Mouse (Mus musculus): ENCODE measurements around the gene Lamb1. TPM values are rescaled to one million over a fixed set of nuclear protein-coding genes. Genes with fewer than 3 reads are reported as not detected.

The Lamb1 gene
- total RNA-seq, 1 experiment from 2014 or later, result 133 TPM

Other genes with a start within 250 kb of the Lamb1 start
- 0.38 and 0.52 TPM in 2 replicates for gene Fam110c, start 191.4 kb upstream of the Lamb1 start, total RNA-seq (2021)
- not detected in 2 replicates for gene Gm6993, start 24.5 kb upstream of the Lamb1 start, total RNA-seq (2021)
- gene Dld, start 86.2 kb downstream of the Lamb1 start, total RNA-seq (2021), result 264 and 301 TPM in 2 replicates
- 0.38 and 0.39 TPM in 2 replicates for gene Slc26a3, start 125.6 kb downstream of the Lamb1 start, total RNA-seq (2021)
- 16.6 and 18.4 TPM in 2 replicates for gene Cbll1, start 234.4 kb downstream of the Lamb1 start, total RNA-seq (2021)

Measured in adrenal gland, postnatal 25 days (tissue).